Mouse (Mus musculus) C2C12 (cell line): ENCODE measurements around the gene Zfp341. TPM values are rescaled to one million over a fixed set of nuclear protein-coding genes. Genes with fewer than 3 reads are reported as not detected.

Experiments used
- H3K27me3 ChIP-seq: one replicate; pipeline ENCODE4 v1.6.1; 2011; ENCODE audit not compliant: control insufficient read depth, insufficient read depth, insufficient read length
- H3K36me3 ChIP-seq: one replicate; pipeline ENCODE4 v1.6.1; 2011; ENCODE audit not compliant: control insufficient read depth, insufficient read depth
- H3K4me3 ChIP-seq: one replicate; pipeline ENCODE4 v1.5.1; 2011; ENCODE audit warnings: mild to moderate bottlenecking, control low read depth; ENCODE audit not compliant: poor library complexity, insufficient read depth, severe bottlenecking
- H3K79me2 ChIP-seq: one replicate; pipeline ENCODE4 v1.6.1; 2011; ENCODE audit not compliant: control insufficient read depth, insufficient read depth
- H3K79me3 ChIP-seq: one replicate; pipeline ENCODE4 v1.6.1; 2011; ENCODE audit warnings: low read depth, control low read depth
- H3ac ChIP-seq: one replicate; pipeline ENCODE3; 2011; ENCODE audit warnings: low read depth; ENCODE audit not compliant: control insufficient read depth, insufficient read length
- CEBPB ChIP-seq: IDR thresholded peaks from one replicate; pipeline ENCODE4 v1.6.1; 2011; ENCODE audit warnings: low read depth, mild to moderate bottlenecking, control low read depth, moderate library complexity
- CTCF ChIP-seq: IDR thresholded peaks from one replicate; pipeline ENCODE4 v1.5.1; 2011; ENCODE audit not compliant: control insufficient read depth, insufficient read depth, insufficient read length
- FOSL1 ChIP-seq: IDR thresholded peaks from one replicate; pipeline ENCODE4 v1.8.0; 2011; ENCODE audit warnings: mild to moderate bottlenecking, low read length; ENCODE audit not compliant: poor library complexity, insufficient read depth, severe bottlenecking
- MAX ChIP-seq: IDR thresholded peaks from one replicate; pipeline ENCODE4 v1.6.1; 2011; ENCODE audit warnings: mild to moderate bottlenecking, control low read depth
- MYOD1 ChIP-seq: IDR thresholded peaks from one replicate; pipeline ENCODE4 v1.6.1; 2011; ENCODE audit warnings: low read depth; ENCODE audit not compliant: control insufficient read depth, insufficient read length
- MYOG ChIP-seq: IDR thresholded peaks from one replicate; pipeline ENCODE4 v1.6.1; 2011; ENCODE audit not compliant: control insufficient read depth, insufficient read length; ENCODE audit errors: extremely low read depth
- USF1 ChIP-seq: IDR thresholded peaks from one replicate; pipeline ENCODE4 v1.6.1; 2011; ENCODE audit warnings: low read depth, mild to moderate bottlenecking, control low read depth, moderate library complexity
- polyA plus RNA-seq: library from polyadenylated mRNA; unstranded; fragments of >200 nt; fragmentation: generic; extraction: Trizol; gene quantifications from one replicate; pipeline ENCODE4 v1.2.1, GENCODE M21; 2012; ENCODE audit warnings: missing spikeins

The Zfp341 gene
- polyA plus RNA-seq, 1 experiment = 2.6 TPM

GRCm38 (mm10) chr2:154633876-154634644, 21.0 kb downstream of the Zfp341 start:
- no peaks in the 10 kb centered on the region for H3K79me2 ChIP-seq
- H3ac ChIP-seq = no peak overlapping the region
- H3K36me3 ChIP-seq = peaks cover 6% of the 10 kb centered on the region
- H3K4me3 ChIP-seq = no peak overlapping the region
- H3K79me3 ChIP-seq = no peaks in the 10 kb centered on the region
- TF ChIP-seq MYOG (no peak), USF1 (no peak)
- no peaks in the 10 kb centered on the region for H3K27me3 ChIP-seq

- H3K79me2 ChIP-seq = no peaks in the 10 kb centered on the region
- no peaks in the 10 kb centered on the region for H3K79me3 ChIP-seq
- no peak for TF ChIP-seq MYOG
- TF ChIP-seq FOSL1 = no peak
- TF ChIP-seq MAX = no peak
- no peak for TF ChIP-seq CTCF
- TF ChIP-seq CEBPB = no peak
- no peak for TF ChIP-seq USF1
- TF ChIP-seq MYOD1 = no peak
- no peak overlapping the region for H3K4me3 ChIP-seq
- no peak overlapping the region for H3ac ChIP-seq
- no peaks in the 10 kb centered on the region for H3K27me3 ChIP-seq
- peaks cover 6% of the 10 kb centered on the region for H3K36me3 ChIP-seq
Observed at GRCm38 (mm10) chr2:154635826-154636225, 22.7 kb downstream of the Zfp341 start.

- no peaks in the 10 kb centered on the region for H3K27me3 ChIP-seq
- H3K79me3 ChIP-seq = no peaks in the 10 kb centered on the region
- TF ChIP-seq CEBPB (no peak), USF1 (no peak)
- no peak overlapping the region for H3ac ChIP-seq
- H3K36me3 ChIP-seq = peaks cover 6% of the 10 kb centered on the region
- H3K79me2 ChIP-seq = no peaks in the 10 kb centered on the region
- no peak overlapping the region for H3K4me3 ChIP-seq
Observed at GRCm38 (mm10) chr2:154638521-154638920, 25.4 kb downstream of the Zfp341 start.

GRCm38 (mm10) chr2:154639115-154639514, 26.0 kb downstream of the Zfp341 start:
- Histone ChIP-seq H3ac (no peak overlapping the region), H3K36me3 (peaks cover 6% of the 10 kb centered on the region), H3K27me3 (no peaks in the 10 kb centered on the region), H3K79me3 (no peaks in the 10 kb centered on the region), H3K4me3 (no peak overlapping the region), H3K79me2 (no peaks in the 10 kb centered on the region)
- no peak for TF ChIP-seq MYOG
- no peak for TF ChIP-seq CTCF
- no peak for TF ChIP-seq CEBPB
- TF ChIP-seq MAX = no peak
- no peak for TF ChIP-seq MYOD1
- no peak for TF ChIP-seq USF1
- no peak for TF ChIP-seq FOSL1

- H3K79me3 ChIP-seq = no peaks in the 10 kb centered on the region
- TF ChIP-seq FOSL1 = no peak
- no peak for TF ChIP-seq CEBPB
- TF ChIP-seq CTCF = no peak
- TF ChIP-seq MAX = no peak
- TF ChIP-seq USF1 = no peak
- no peak for TF ChIP-seq MYOD1
- no peak for TF ChIP-seq MYOG
- H3K27me3 ChIP-seq = no peaks in the 10 kb centered on the region
- no peak overlapping the region for H3K4me3 ChIP-seq
- H3ac ChIP-seq = no peak overlapping the region
- H3K79me2 ChIP-seq = no peaks in the 10 kb centered on the region
- H3K36me3 ChIP-seq = peaks cover 6% of the 10 kb centered on the region
Observed at GRCm38 (mm10) chr2:154641176-154641575, 28.1 kb downstream of the Zfp341 start.

GRCm38 (mm10) chr2:154642005-154642459, 28.9 kb downstream of the Zfp341 start:
- H3K27me3 ChIP-seq = no peaks in the 10 kb centered on the region
- no peak overlapping the region for H3K4me3 ChIP-seq
- no peak overlapping the region for H3ac ChIP-seq
- H3K79me3 ChIP-seq = no peaks in the 10 kb centered on the region
- peaks cover 6% of the 10 kb centered on the region for H3K36me3 ChIP-seq
- H3K79me2 ChIP-seq = no peaks in the 10 kb centered on the region
- TF ChIP-seq USF1 (no peak), MAX (no peak), CTCF (no peak), MYOG (no peak), MYOD1 (no peak), CEBPB (no peak), FOSL1 (no peak)
